Mouse (Mus musculus) T-helper 2 cell (primary cell): ENCODE results near the gene Tcte3.
"Not testable (repeated sequence)": the region's sequence is repeated elsewhere in the genome, so short reads cannot be mapped to it uniquely, and the experiment has no call there.

Experiments used
- in situ Hi-C: fragments of 300-600 bp; cut with MboI, MseI; formaldehyde crosslinking; loops from one replicate; pipeline ENCODE4 v1.15.1; 2025; ENCODE audit warnings: high pct_unique_total_duplicates

Gene Tcte3

DNA sequence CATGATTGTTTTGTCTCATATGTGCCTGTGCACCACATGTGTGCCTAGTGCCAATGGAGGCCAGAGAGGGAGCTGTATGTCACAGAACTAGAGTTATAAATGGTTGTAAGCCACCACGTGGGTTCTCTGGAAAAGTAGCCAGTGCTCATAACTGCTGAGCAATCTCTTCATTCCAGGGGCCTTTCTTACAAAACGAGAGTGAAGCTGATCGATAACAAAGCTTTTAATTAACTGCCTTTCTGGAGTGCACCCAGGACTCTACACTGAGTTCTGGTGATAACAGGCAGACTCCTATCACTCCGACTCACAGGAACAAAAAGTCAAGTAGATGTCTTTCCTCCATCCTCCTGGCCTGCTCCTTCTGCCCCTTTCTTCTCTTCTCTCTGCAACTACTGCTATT is 9.9 kb downstream of the Tcte3 start:
- in situ Hi-C loops: not testable (repeated sequence)

GRCm38 (mm10) chr17:15025513-15025912 is 15.8 kb downstream of the Tcte3 start:
- in situ Hi-C loops: not testable (repeated sequence)

GRCm38 (mm10) chr17:15024502-15025193 is 16.6 kb downstream of the Tcte3 start:
- in situ Hi-C loops: loop anchor here (25.0 kb wide), 1 partner anchor 363 kb away; the partner anchor contains the start of genes Dll1 and Fam120b

DNA sequence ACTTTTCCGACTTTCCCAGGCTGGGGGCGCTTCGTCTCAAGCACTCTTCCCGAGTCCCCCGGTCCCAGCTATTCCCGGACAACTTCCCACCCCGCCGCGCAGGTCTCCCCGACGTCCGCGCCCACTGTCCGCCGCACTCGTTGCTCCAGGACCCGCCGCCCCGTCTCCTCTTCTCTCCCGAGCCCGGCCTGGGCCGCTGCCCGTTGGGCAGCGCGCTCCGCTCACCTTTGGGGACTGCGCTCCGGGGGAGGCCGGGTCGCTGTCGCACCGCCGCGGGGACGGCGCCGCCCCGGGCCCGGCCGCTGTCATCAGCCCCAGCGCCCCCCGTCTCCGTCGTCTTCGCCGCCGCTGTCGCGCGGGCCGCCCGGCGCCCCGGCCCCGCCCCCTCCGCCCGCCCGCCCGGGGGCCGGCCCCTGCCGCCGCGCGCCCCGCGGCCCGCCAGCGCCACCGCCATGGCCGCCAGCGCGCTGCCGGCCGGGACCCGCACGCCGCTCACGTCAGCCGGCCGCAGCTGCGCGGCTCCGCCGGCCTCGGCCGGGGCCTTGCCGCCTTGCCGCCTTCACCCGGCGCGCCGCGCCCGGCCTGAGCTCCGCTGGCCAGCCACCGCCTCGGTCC is 17.3 kb downstream of the Tcte3 start:
- in situ Hi-C loops: loop anchor here (25.0 kb wide), 1 partner anchor 363 kb away; the partner anchor contains the start of genes Dll1 and Fam120b

DNA sequence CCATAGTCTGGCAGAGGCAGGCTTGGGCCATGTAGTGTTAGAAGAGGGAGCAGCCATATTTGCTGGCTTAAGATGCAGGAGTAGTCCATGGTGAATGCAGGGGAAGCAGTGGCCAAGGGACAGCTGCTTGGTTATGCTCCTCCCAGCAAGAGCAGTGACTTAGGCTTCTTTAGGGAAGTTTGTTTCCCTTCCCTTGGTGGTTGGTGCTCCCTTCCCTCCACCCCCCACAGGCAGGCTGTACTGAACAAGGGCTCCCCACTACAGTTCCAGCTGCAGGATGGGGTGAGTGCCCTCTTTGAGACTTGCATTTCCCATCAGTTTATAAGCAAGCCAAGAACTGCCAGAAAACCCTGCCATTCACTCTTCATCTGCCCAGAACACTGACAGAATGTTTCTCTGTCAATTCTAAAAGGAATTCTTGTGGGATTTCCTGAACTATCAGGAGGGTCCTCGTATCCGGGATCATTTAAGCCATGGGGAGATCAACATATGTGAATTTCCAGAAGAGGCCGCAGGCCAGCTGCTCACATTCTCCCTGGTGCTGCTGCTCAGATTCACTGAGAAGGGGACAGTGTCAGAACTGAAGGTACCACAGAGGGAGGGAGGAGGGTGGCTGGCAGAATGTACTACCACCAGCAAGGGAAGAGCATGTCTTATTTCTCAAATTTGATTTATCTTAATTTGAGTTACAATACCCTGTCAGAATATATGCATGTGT is 19.6 kb downstream of the Tcte3 start:
- in situ Hi-C loops: loop anchor here (25.0 kb wide), 1 partner anchor 366 kb away; the partner anchor contains the start of genes Dll1 and Fam120b

GRCm38 (mm10) chr17:15009706-15010413 is 31.4 kb downstream of the Tcte3 start, which contains the start of gene Gm3435:
Gm3435 (plus strand) TSS chr17:15010176.
- in situ Hi-C loops: loop anchor here (10.0 to 25.0 kb wide), 2 partner anchors 55 to 377 kb away; partner anchors contain the start of genes Dll1 and Fam120b

DNA sequence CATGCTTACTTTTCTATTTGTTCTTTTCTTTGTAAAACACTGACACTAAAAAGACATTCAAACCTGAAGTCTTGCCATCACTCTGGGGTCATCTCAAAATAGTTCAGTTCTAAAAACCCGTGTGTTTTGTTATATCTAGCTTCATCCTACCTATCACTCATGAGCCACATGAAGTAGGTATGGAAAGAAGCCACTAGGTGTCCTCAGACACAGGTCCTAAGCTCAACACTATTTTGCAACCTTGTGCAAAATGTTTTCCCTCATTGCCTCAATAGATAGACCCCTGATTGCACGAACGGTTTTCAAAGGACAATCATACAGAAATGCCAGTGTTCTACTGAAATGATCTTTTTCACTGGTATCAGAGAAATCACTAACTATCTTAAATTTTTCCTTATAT is 32.2 kb downstream of the Tcte3 start:
- in situ Hi-C loops: loop anchor here (10.0 to 25.0 kb wide), 2 partner anchors 54 to 378 kb away; partner anchors contain the start of genes Dll1 and Fam120b

DNA sequence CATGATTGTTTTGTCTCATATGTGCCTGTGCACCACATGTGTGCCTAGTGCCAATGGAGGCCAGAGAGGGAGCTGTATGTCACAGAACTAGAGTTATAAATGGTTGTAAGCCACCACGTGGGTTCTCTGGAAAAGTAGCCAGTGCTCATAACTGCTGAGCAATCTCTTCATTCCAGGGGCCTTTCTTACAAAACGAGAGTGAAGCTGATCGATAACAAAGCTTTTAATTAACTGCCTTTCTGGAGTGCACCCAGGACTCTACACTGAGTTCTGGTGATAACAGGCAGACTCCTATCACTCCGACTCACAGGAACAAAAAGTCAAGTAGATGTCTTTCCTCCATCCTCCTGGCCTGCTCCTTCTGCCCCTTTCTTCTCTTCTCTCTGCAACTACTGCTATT is 41.2 kb downstream of the Tcte3 start:
- in situ Hi-C loops: loop anchor here (10.0 to 25.0 kb wide), 2 partner anchors 45 to 387 kb away; partner anchors contain the start of genes Dll1 and Fam120b

DNA sequence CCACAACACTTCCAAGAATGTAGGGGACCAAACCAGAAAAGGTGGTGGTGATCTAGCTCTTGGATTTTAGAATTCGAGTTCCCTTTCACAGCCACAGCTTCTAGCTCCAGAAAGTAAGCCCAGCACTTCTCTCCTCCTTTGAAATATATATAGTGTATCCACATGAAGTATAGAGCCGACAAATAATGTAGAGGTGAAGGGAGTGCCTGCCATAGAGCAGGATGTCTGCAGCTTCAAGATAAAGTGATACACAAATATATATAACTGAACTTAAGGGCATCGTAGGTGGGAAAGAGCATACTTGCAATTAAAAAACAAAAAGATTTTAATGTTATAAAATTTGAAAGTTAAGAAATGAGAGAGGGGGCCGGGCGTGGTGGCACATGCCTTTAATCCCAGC is 47.1 kb downstream of the Tcte3 start:
- in situ Hi-C loops: not testable (repeated sequence)

DNA sequence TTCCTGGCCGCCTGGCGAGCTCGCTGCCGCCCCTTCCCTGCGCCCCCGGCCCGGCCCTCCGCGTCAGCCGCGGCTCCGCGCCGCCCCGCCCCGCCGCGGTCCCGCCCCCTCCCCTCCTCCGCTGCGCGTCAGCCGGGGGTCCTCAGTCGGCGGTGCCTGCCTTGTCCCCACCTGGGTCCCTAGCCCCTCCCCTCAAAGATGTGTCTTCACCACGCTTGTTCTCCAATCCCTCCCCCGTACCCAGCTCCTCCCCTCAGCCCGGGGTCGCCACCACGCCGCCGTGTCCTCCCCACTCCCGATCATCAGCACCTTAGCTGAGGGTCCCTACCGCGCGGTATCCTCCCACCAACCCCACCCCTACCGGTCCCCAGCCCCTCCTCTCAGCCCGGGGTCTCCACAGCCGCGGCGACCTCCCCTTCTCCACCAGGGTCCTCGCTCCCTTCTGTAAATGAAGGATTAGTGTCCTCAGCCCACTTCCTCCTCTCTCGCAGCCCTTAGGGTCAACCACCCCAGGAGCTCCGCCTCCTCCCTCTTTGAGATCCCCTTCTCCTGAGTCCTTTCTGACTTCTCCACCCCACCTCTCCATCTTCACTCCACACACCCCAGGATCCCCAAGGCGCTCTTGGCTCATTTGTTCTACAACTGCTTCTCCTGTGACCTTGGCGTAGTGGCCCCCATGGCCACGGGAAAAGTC is 48.0 kb downstream of the Tcte3 start:
- in situ Hi-C loops: not testable (repeated sequence)

DNA sequence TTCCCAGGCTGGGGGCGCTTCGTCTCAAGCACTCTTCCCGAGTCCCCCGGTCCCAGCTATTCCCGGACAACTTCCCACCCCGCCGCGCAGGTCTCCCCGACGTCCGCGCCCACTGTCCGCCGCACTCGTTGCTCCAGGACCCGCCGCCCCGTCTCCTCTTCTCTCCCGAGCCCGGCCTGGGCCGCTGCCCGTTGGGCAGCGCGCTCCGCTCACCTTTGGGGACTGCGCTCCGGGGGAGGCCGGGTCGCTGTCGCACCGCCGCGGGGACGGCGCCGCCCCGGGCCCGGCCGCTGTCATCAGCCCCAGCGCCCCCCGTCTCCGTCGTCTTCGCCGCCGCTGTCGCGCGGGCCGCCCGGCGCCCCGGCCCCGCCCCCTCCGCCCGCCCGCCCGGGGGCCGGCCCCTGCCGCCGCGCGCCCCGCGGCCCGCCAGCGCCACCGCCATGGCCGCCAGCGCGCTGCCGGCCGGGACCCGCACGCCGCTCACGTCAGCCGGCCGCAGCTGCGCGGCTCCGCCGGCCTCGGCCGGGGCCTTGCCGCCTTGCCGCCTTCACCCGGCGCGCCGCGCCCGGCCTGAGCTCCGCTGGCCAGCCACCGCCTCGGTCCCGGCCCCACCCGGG is 48.7 kb downstream of the Tcte3 start:
- in situ Hi-C loops: not testable (repeated sequence)

GRCm38 (mm10) chr17:14990116-14990702 is 51.1 kb downstream of the Tcte3 start:
- in situ Hi-C loops: not testable (repeated sequence)

GRCm38 (mm10) chr17:14978362-14979038 is 62.8 kb downstream of the Tcte3 start, which contains the start of the genes 9030025P20Rik and Gm3417:
9030025P20Rik (plus strand) TSS chr17:14978468.
Gm3417 (minus strand) TSS chr17:14978790.
- in situ Hi-C loops: not testable (repeated sequence)

DNA sequence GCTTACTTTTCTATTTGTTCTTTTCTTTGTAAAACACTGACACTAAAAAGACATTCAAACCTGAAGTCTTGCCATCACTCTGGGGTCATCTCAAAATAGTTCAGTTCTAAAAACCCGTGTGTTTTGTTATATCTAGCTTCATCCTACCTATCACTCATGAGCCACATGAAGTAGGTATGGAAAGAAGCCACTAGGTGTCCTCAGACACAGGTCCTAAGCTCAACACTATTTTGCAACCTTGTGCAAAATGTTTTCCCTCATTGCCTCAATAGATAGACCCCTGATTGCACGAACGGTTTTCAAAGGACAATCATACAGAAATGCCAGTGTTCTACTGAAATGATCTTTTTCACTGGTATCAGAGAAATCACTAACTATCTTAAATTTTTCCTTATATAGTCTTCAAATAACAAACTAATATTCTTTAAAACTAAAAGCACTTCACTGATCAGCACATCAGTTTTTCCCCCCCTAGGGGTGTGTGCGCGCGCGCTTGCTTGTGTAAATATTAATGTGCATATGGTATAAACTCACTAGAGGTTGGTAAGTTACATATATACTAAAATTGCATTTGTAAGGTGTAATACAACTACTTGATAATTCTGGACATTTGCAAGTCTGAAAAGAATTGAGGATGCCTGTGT is 63.4 kb downstream of the Tcte3 start:
- in situ Hi-C loops: not testable (repeated sequence)
